Mouse (Mus musculus): ENCODE results near the gene Zfp507. TPM values are rescaled to one million over a fixed set of nuclear protein-coding genes. Genes with fewer than 3 reads are reported as not detected.

The Zfp507 gene
- total RNA-seq (2023; ENCODE audit: inconsistent age) = 79.9 to 87.4 TPM (median 83.3 TPM) in 4 replicates

DNA sequence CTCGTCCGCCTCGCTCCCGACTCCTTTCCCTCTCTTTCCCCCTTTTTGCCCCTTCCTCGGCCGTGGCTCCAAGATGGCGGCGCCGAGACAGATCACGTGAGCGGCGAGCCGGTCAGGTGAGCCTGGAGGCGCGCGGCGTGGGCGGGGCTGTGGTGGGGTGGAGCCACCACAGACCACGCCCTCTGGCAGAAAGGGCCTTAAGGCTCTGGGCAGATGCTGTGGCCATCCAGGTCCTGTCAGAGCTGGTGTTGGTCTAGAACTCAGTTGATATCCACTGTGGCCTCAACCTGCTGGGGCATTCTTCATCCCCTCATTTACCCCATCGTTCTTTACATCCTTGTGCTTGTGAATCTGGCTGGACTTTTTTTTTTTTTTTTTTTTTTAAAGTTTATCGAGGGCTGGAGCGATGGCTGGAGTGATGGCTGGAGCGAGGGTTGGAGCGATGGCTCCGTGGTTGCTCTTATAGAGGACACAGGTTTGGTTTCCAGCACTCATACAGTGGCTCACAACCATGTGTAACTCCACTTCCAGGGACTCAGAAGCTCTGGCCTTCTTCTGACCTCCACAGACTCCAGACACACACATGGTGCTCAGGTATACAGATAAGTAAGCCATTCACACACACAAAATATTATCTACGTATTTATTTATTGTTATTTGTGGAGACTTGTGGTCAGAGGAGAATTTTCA, at the start of gene Zfp507:
Gene Zfp507, minus strand, starts transcription at position 98 of the 690 bp plus-strand sequence.

GRCm38 (mm10) chr7:35754033-35754885, 48.5 kb downstream of the Zfp507 start, which contains the start of gene Dpy19l3:
Dpy19l3 (minus strand) TSS chr7:35754454.

Other genes with a start within 250 kb of the Zfp507 start
- 24.6 to 30.0 TPM (median 26.6 TPM) in 4 replicates for gene Nudt19, start 246.7 kb downstream of the Zfp507 start, total RNA-seq (2023; ENCODE audit: inconsistent age)
- gene Rgs9bp, start 217.4 kb downstream of the Zfp507 start, total RNA-seq (2023; ENCODE audit: inconsistent age) = 0.06 to 0.21 TPM (median 0.13 TPM) in 3 of 4 replicates, not detected in the other
- 32.4 to 43.0 TPM (median 34.7 TPM) in 4 replicates for gene Ankrd27, start 216.8 kb downstream of the Zfp507 start, total RNA-seq (2023; ENCODE audit: inconsistent age)
- gene Pdcd5, start 155.5 kb downstream of the Zfp507 start, total RNA-seq (2023; ENCODE audit: inconsistent age) = 42.4 to 59.7 TPM (median 53.9 TPM) in 4 replicates
- gene Dpy19l3, start 48.5 kb downstream of the Zfp507 start, total RNA-seq (2023; ENCODE audit: inconsistent age) = 36.3 to 56.3 TPM (median 48.9 TPM) in 4 replicates

Measured in B cell, adult (primary cell).